Mouse (Mus musculus): ENCODE measurements around the gene Urah. TPM values are rescaled to one million over a fixed set of nuclear protein-coding genes. Genes with fewer than 3 reads are reported as not detected.

The Urah gene
- polyA plus RNA-seq, 1 experiment: 0.62 TPM

DNA sequence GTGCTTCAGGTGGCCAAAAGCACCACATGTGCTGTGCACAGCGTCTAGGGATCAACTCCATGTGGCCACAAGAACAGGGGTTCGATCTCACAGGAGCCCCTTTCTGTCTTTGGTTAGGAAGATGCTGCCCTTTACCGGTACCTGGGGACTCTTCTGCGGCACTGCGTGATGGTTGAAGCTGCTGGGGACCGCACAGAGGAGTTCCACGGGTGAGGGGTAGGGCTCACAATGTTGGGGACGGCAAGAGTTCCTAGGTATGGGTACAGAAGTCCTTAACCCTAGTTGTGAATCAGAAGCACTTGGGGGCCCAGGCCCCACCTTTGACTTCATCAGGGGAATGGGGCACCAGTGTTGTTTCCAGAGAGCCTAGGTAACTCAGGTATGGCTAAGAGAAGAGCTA is 23.9 kb downstream of the Urah start:
- 87% methylated on average over 8 of the region's 8 CpGs for WGBS
- DNase-seq: no peak
- Histone ChIP-seq H3K4me1 (ENCODE audit: control insufficient read depth, insufficient read depth, low read length) (peaks cover 28% of the 10 kb centered on the region), H3K27me3 (ENCODE audit: control insufficient read depth, insufficient read depth, low read length) (no peaks in the 10 kb centered on the region), H3K4me3 (replicated peaks; ENCODE audit: insufficient read depth, low read depth, low read length) (peak overlapping the region; percentile 86), H3K27ac (ENCODE audit: insufficient read depth, low read length) (no peak overlapping the region)
- TF ChIP-seq POLR2A (IDR thresholded peaks at IDR 0.05; ENCODE audit: borderline replicate concordance, insufficient read depth, low read length): no peak
- TF ChIP-seq CTCF (IDR thresholded peaks at IDR 0.05; ENCODE audit: borderline replicate concordance, insufficient read depth, low read depth, low read length): no peak

DNA sequence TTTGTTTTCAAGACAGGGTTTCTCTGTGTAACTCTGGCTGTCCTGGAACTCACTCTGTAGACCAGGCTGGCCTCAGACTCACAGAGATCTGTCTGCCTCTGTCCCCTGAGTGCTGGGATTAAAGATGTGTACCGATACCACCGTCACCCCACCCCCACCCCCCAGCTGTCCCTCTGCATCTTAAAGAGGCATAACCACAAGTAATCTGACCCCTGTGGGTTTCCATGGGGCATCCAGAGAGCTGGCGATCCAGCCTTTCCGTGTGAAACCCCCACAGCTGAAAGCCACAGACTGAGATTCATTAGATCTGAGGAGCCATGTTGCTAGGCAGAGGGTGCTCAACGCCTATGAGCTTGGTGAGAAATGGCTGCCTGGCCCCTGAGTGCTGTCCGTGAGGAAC is 25.2 kb downstream of the Urah start:
- Histone ChIP-seq H3K4me3 (replicated peaks; ENCODE audit: insufficient read depth, low read depth, low read length) (no peak overlapping the region), H3K4me1 (ENCODE audit: control insufficient read depth, insufficient read depth, low read length) (peaks cover 26% of the 10 kb centered on the region), H3K27ac (ENCODE audit: insufficient read depth, low read length) (no peak overlapping the region), H3K27me3 (ENCODE audit: control insufficient read depth, insufficient read depth, low read length) (no peaks in the 10 kb centered on the region)
- WGBS: 50% methylated on average over 6 of the region's 6 CpGs
- no peak for DNase-seq
- TF ChIP-seq CTCF (IDR thresholded peaks at IDR 0.05; ENCODE audit: borderline replicate concordance, insufficient read depth, low read depth, low read length) (no peak), POLR2A (IDR thresholded peaks at IDR 0.05; ENCODE audit: borderline replicate concordance, insufficient read depth, low read length) (no peak)

DNA sequence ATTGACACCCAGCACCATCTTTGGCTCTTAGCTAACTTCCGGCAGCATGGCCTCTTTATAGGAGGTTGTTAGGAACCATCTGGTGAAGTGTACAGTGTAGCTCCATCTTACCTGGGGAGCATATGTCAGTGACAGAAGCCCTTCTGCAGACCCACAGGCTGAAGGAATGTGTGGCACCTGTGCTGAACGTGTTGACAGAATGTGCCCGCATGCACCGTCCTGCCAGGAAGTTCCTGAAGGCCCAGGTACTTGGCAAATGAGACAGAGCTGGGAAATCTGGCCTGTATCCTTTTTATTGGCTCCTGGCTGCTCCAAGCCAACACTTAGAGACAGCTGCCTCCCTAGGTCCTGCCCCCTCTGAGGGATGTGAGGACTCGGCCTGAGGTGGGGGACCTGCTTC is 25.9 kb downstream of the Urah start:
- H3K27ac ChIP-seq (ENCODE audit: insufficient read depth, low read length): no peak overlapping the region
- no peaks in the 10 kb centered on the region for H3K27me3 ChIP-seq (ENCODE audit: control insufficient read depth, insufficient read depth, low read length)
- TF ChIP-seq POLR2A (IDR thresholded peaks at IDR 0.05; ENCODE audit: borderline replicate concordance, insufficient read depth, low read length): no peak
- TF ChIP-seq CTCF (IDR thresholded peaks at IDR 0.05; ENCODE audit: borderline replicate concordance, insufficient read depth, low read depth, low read length): no peak
- 16% methylated on average over 5 of the region's 5 CpGs for WGBS
- peaks cover 23% of the 10 kb centered on the region for H3K4me1 ChIP-seq (ENCODE audit: control insufficient read depth, insufficient read depth, low read length)
- DNase-seq: peak in 1 of 2 experiments; percentile 26
- H3K4me3 ChIP-seq (replicated peaks; ENCODE audit: insufficient read depth, low read depth, low read length): no peak overlapping the region

DNA sequence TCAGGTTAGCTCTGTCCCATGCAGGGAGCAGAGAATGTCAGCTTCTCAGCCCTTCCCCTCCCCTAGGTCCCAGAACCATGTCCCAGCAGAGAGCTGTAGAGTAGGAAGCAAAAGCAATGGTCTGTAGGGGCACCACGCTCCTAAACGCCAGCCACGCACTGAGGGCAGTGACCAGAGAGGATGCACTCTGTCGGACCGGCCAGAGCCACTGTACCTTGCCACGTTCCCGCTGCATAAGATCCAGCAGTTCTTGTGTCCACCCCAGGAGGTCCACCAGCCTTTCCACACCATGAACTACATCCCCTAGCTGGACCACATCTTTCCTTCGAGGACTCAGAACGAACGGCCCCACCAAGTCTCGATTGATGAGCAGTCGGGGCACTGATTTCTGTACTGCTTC is 29.9 kb downstream of the Urah start:
- Histone ChIP-seq H3K27me3 (ENCODE audit: control insufficient read depth, insufficient read depth, low read length) (no peaks in the 10 kb centered on the region), H3K4me3 (replicated peaks; ENCODE audit: insufficient read depth, low read depth, low read length) (no peak overlapping the region), H3K27ac (ENCODE audit: insufficient read depth, low read length) (no peak overlapping the region), H3K4me1 (ENCODE audit: control insufficient read depth, insufficient read depth, low read length) (peaks cover 11% of the 10 kb centered on the region)
- WGBS: 82% methylated on average over 12 of the region's 12 CpGs
- no peak for TF ChIP-seq CTCF (IDR thresholded peaks at IDR 0.05; ENCODE audit: borderline replicate concordance, insufficient read depth, low read depth, low read length)
- TF ChIP-seq POLR2A (IDR thresholded peaks at IDR 0.05; ENCODE audit: borderline replicate concordance, insufficient read depth, low read length): no peak
- no peak for DNase-seq

DNA sequence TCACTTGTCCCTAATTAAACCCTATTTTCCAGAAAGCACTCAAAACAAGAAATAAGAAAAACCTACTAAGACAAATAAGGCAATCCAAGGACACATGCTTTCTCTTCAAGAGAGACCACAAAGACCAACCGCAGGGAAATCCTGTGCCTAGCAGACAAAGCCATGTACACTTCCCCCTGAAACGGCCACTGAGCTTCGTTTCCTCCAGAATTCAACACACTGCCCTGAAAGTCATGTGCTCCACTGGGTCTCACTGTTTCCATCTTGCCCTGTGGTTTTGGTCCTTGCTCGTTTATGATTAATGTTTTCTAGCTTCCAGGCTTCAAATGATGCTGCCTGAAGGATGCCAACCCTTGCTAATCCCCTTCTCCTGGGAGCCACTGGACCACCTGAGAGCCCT is 39.4 kb downstream of the Urah start:
- 94% methylated on average over 4 of the region's 4 CpGs for WGBS
- TF ChIP-seq CTCF (IDR thresholded peaks at IDR 0.05; ENCODE audit: borderline replicate concordance, insufficient read depth, low read depth, low read length) (no peak), POLR2A (IDR thresholded peaks at IDR 0.05; ENCODE audit: borderline replicate concordance, insufficient read depth, low read length) (no peak)

DNA sequence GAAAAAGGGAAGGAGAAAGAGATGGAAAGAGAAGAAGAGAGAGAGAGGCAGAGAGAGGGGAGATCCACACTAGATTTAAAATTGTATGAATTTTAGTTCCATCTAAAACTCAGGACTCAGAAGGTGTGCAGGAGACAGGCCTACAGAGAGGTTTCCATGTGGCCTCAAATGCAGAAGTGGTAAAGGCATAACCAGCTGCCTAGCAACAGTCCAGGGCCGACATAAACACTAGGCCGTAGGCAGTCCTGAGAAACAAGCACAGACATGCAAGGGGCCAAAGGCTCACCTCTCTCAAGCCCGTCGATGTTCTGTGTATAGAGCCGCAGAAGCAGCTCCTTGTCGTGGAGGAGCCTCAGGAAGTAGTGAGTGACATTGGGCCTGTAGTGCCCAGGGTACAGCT is 42.5 kb downstream of the Urah start:
- Histone ChIP-seq H3K4me1 (ENCODE audit: control insufficient read depth, insufficient read depth, low read length) (no peaks in the 10 kb centered on the region), H3K4me3 (replicated peaks; ENCODE audit: insufficient read depth, low read depth, low read length) (no peak overlapping the region), H3K27me3 (ENCODE audit: control insufficient read depth, insufficient read depth, low read length) (no peaks in the 10 kb centered on the region), H3K27ac (ENCODE audit: insufficient read depth, low read length) (no peak overlapping the region)
- no peak for DNase-seq
- no peak for TF ChIP-seq CTCF (IDR thresholded peaks at IDR 0.05; ENCODE audit: borderline replicate concordance, insufficient read depth, low read depth, low read length)
- 89% methylated on average over 6 of the region's 6 CpGs for WGBS

More for the DNA sequence above, 39.4 kb downstream of the Urah start:
- no peak overlapping the region for H3K4me3 ChIP-seq (replicated peaks; ENCODE audit: insufficient read depth, low read depth, low read length)
- H3K27ac ChIP-seq (ENCODE audit: insufficient read depth, low read length): no peak overlapping the region
- H3K4me1 ChIP-seq (ENCODE audit: control insufficient read depth, insufficient read depth, low read length): no peaks in the 10 kb centered on the region
- H3K27me3 ChIP-seq (ENCODE audit: control insufficient read depth, insufficient read depth, low read length): no peaks in the 10 kb centered on the region
- no peak for DNase-seq

DNA sequence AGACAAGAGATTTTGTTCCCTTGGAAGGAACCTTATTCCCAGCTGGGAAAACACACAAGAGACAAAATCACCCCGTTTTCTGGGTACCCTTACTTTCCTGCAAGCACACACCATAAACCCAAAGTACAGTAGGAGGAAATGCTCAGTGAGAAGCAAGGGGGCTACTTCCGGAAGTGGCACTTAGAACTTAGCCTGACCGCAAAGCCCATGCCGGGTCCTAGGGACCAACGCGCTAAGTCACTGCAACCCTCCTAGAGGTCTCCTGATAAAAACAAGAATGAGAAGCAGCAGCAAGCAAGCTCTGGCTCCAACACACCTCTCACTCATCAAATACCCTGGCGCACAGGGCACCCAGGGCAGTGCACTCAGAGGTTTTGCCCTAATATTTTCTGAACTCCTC is 44.5 kb downstream of the Urah start:
- DNase-seq: no peak
- H3K27me3 ChIP-seq (ENCODE audit: control insufficient read depth, insufficient read depth, low read length): no peaks in the 10 kb centered on the region
- TF ChIP-seq CTCF (IDR thresholded peaks at IDR 0.05; ENCODE audit: borderline replicate concordance, insufficient read depth, low read depth, low read length) (no peak), POLR2A (IDR thresholded peaks at IDR 0.05; ENCODE audit: borderline replicate concordance, insufficient read depth, low read length) (no peak)
- 89% methylated on average over 7 of the region's 7 CpGs for WGBS
- H3K27ac ChIP-seq (ENCODE audit: insufficient read depth, low read length): no peak overlapping the region
- H3K4me3 ChIP-seq (replicated peaks; ENCODE audit: insufficient read depth, low read depth, low read length): no peak overlapping the region
- H3K4me1 ChIP-seq (ENCODE audit: control insufficient read depth, insufficient read depth, low read length): no peaks in the 10 kb centered on the region; the same call in 1 of the 2 replicates

DNA sequence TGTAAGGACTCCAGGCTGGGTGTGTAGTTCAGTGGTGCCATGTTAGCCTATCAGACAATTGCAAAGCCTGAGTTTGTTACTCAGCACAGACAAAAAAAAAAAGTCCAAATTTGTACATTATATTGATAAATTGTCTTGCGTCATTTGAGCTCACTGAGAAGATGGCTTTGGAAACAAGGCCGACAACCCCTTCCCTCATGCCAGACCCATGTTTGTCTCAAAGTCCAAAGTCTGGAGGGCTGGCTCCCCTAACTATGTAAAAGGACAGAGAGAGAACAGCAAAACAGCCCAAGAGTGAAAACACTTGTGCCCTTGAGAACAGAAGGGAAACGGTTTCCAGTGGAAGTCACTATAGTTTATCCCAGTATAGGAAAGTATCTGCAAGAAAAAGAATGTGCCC is 45.6 kb downstream of the Urah start:
- TF ChIP-seq POLR2A (IDR thresholded peaks at IDR 0.05; ENCODE audit: borderline replicate concordance, insufficient read depth, low read length) (no peak), CTCF (IDR thresholded peaks at IDR 0.05; ENCODE audit: borderline replicate concordance, insufficient read depth, low read depth, low read length) (no peak)
- Histone ChIP-seq H3K27ac (ENCODE audit: insufficient read depth, low read length) (no peak overlapping the region), H3K4me1 (ENCODE audit: control insufficient read depth, insufficient read depth, low read length) (no peaks in the 10 kb centered on the region; the same call in 1 of the 2 replicates), H3K4me3 (replicated peaks; ENCODE audit: insufficient read depth, low read depth, low read length) (no peak overlapping the region), H3K27me3 (ENCODE audit: control insufficient read depth, insufficient read depth, low read length) (no peaks in the 10 kb centered on the region)
- no peak for DNase-seq
- 90% methylated on average over 3 of the region's 3 CpGs for WGBS
